Mouse (Mus musculus) spleen, adult 2 months (tissue): ENCODE results near the gene Stac2.

Source experiments
- CTCF ChIP-seq: fragments of 200-500 bp; IDR thresholded peaks from 2 replicates; pipeline ENCODE4 v1.5.1; 2011; ENCODE audit warnings: mild to moderate bottlenecking, inconsistent platforms; ENCODE audit not compliant: insufficient read depth, insufficient read length, insufficient replicate concordance; ENCODE audit errors: extremely low read depth
- POLR2A ChIP-seq: fragments of 200-500 bp; IDR thresholded peaks from 2 replicates; pipeline ENCODE4 v1.6.1; 2011; ENCODE audit warnings: low read depth, low read length, inconsistent platforms

DNA sequence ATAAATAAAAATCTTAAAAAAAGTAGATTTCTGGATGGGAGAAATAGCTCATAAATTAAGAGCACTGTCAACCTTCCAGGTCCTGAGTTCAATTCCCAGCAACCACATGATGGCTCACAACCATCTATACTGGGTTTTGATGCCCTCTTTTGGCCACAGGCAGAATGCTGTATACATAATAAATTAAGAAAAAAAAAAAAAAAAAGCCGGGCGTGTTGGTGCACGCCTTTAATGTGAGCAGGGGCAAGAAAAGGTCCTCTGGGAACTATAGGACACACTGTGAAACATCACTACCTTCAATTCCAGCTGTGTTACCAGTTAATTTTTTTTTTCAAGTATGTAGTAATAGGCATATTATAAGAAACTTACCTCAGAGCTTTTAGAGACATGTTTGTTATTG lies 48.1 kb upstream of the Stac2 start:
- TF ChIP-seq CTCF (no peak), POLR2A (no peak)
